Mouse (Mus musculus) olfactory bulb, adult 2 months (tissue): ENCODE measurements around the gene Lxn.

Experiments used
- CTCF ChIP-seq: fragments of 200-500 bp; IDR thresholded peaks from 2 replicates; pipeline ENCODE4 v1.5.1; 2012; ENCODE audit warnings: low read depth, mild to moderate bottlenecking, low read length, moderate library complexity; ENCODE audit not compliant: insufficient read depth
- POLR2A ChIP-seq: fragments of 200-500 bp; IDR thresholded peaks from 2 replicates; pipeline ENCODE4 v1.6.1; 2012; ENCODE audit warnings: mild to moderate bottlenecking, low read depth, low read length, moderate library complexity; ENCODE audit not compliant: insufficient read depth

DNA sequence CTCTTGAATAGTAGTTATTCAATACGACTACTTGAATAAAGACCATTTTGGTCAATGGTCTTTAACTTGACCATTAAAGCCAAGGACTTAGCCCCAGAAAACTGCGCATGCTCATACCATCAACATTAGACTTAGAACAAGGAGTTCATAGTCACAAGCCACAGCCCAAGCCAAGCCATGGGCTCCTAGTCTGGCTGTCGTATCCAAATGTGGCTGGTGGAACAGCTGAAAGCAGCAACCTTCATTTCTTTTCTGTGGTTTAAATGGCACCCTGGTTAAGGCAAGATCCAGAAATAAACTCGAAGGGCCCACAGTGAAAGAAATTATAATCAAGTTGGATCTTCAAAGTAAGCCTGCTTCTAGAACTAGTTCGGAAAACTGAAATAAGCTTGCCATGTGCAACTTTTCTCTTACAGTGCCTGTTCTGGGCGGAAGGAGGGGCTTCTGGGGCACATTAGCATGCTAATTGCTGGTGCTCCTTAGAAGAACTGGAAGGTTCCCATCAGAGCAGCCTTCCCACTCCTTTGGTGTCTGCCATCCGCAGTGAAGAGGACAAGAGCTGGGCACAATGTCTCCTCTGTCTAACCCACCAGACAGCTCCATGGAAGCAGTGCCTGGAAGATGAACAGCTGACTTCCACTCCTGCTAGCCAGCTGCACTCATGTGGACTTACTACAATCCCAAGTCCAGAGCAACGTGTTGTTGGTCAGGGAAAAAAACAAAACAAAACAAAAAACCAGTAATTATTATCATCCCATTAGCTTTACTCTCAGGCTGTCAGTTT is 28.6 kb upstream of the Lxn start:
- TF ChIP-seq POLR2A (no peak), CTCF (no peak)
